Mouse (Mus musculus): ENCODE results near the gene Prmt9. TPM values are rescaled to one million over a fixed set of nuclear protein-coding genes. Genes with fewer than 3 reads are reported as not detected.
A peak's percentile ranks its signal among the peaks of the same experiment; 100 is the strongest.

Gene Prmt9
- total RNA-seq, 2 experiments from 2014 or later: 4.7 to 5.4 TPM

DNA sequence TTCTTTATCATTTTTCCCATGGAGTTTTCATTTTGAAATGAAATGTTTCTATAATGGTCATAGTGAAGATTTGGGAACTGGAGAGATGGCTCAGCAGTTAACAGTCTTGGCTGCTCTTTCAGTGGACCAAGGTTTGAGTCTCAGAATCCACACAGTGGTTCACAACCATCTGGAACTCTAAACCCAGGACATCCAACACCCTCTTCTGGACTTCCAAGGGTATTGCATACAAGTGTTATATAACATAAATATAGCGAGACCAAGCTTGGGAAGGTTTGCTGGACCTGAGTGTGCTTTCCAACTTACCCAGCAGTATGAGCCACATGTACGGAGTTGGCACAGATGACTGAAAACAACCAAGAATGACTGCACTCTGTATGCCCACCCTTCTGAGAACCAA lies 24.3 kb upstream of the Prmt9 start:
- ATAC-seq (replicated peaks; ENCODE audit: low FRiP score, poor library complexity, severe bottlenecking): no peak

DNA sequence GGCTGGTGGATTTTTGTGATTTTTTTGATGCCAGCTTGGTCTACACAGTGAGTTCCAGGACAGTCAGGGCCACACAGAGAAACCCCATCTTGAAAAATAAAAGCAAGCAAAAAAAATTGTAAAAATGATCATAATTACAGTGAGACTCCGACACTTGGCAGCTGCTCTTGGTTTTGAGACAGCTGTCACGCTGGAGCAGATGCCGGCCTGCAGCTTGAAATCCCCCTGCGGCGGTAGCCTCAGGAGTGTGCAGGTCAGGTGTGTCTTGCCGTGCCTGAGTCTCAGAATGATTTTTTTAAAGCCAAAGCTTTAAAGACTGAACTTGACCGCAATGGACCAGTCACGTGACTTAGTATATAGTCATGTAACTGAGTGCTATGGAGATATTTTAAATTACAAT lies 23.1 kb upstream of the Prmt9 start:
- ATAC-seq (replicated peaks; ENCODE audit: low FRiP score, poor library complexity, severe bottlenecking): no peak

DNA sequence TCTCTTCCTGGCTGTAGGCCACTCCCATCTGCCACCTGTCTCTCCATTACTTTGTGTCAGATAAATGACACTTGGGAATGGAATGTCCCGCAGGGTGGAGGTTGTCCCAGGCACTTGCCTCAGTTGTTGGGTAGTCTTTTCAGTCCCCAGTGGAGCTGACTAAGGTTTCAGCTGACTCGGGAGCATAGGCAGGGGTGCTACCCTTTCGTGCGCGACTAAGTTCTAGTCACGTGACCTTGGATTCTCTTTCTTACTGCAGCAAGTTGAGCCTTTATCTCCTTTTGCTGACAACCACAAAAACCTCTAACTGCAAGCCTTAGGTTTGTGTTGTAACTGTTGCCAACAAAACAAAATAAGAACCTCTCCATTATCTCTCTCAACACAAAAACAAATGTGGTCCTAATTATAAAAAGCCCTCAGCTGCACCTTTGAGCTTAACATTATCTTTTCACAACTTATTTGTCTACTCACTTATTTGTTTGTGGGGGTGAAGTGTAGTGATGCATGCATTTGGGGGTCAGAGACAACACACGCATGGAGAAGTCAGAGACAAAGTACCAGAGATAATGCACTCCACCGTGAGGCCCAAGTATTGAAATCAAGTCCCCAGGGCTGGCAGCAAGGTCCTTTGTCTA lies 14.7 kb upstream of the Prmt9 start:
- ATAC-seq (replicated peaks; ENCODE audit: low FRiP score, poor library complexity, severe bottlenecking): no peak

DNA sequence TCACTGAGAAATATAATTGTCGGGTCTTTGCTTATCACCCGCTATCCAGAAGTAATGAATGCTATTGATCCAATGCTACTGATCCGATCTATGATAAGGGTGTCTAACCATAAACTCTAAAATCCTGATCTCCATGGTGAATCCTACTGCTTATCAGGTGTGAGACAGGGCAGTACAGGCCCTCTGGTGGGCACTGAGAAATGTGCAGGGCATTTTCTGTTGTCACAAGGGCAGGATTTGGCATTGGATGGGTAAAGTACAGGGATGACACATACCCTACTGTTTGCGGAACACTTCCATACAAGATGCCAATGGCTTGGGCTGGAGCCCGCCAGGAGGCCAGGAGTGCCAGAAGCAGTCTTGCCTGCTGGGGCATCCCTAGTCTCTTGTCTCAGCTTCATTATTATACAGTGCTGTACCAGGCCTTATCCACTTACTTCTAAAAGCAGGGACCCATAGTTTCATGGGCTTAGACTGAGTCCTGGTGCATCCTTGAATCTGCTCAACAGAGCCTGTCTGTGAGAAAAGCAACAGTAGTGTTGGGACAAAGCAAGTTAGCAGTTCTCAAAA lies 14.1 kb upstream of the Prmt9 start:
- ATAC-seq (replicated peaks; ENCODE audit: low FRiP score, poor library complexity, severe bottlenecking): no peak

DNA sequence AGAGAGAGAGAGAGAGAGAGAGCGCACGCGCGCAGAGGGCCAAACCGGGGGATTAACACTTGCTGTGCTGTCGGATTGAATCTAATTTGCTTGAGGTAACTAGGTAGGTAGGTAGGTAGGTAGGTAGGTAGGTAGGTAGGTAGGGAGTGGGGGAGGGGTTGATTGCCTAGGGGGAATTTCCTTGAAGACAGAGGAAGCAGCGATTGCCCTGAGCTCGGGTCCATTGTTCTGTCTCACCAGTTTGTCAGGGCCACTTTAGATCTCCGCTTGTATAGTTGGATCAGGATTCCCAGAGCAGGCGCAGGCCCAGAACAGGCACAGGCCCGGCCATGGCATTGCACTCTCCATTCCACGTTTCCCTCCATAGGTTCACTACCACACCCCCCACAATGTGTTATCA lies 12.4 kb upstream of the Prmt9 start:
- ATAC-seq (replicated peaks; ENCODE audit: low FRiP score, poor library complexity, severe bottlenecking): no peak

DNA sequence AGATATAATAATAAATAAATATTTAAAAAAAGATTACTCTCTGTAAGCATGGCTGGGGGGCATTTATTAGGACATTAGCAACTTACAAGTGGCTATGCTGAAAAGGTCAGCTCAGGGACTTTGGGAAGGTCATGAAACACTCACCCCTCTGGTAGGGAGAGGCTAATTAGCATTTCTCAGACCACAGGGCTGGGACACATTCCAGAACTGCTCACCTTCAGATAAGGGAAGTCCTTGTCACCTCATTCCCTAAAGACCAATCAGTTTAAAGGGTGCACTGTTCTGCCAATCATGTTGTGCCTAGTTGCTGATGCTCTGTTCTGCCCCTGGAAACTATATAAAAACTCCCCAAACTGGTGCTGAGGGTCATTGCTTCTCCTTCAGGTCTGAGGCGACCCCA lies 10.9 kb upstream of the Prmt9 start:
- no peak for ATAC-seq (replicated peaks; ENCODE audit: low FRiP score, poor library complexity, severe bottlenecking)

DNA sequence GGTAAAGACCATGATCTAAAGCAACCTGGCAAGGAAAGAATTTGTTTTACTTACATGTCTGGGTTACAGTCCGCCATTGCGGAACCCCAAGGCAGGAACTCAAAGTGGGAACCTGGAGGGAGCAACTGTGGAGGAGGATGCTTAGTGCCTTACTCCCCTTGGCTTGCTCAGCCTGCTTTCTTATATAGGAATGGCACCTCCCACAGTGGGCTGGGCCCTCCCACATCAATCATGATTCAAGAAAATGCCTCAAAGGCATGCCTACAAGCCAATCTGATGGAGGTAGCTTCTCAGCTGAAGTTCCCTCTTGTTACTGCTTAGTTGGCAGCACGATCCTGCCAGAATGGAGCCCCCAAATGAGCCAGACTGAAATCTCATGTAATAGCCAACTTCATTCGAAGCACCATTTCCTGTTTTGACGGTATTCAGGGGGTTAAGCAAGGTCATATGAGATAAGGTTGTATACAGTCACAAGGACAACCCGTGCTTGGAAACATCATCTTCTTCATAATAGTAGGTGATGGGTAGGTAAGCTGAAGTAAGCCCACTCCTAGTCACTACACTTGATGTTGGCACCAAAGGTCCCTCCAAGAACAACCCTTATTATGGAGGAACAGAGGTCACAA lies 5.9 kb upstream of the Prmt9 start:
- no peak for ATAC-seq (replicated peaks; ENCODE audit: low FRiP score, poor library complexity, severe bottlenecking)

DNA sequence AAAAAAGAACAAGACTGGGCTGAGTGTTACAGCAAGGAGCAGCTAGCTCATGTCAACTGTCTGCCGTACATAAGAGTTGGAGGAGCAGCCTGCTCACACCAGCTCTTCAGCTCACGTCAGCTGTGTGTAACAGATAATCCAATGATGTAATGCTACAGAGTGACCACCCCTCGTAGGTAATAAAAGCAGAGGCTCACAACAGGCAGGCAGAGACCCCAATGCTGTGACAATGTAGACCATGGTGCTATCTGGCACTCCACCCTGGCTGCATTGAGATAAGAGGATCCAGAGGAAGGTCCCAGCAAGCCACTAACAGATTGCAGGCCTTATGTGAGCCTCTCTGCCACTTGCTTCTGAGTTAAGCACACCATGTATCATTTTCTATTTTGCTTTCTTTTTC lies 4.8 kb upstream of the Prmt9 start:
- no peak for ATAC-seq (replicated peaks; ENCODE audit: low FRiP score, poor library complexity, severe bottlenecking)

DNA sequence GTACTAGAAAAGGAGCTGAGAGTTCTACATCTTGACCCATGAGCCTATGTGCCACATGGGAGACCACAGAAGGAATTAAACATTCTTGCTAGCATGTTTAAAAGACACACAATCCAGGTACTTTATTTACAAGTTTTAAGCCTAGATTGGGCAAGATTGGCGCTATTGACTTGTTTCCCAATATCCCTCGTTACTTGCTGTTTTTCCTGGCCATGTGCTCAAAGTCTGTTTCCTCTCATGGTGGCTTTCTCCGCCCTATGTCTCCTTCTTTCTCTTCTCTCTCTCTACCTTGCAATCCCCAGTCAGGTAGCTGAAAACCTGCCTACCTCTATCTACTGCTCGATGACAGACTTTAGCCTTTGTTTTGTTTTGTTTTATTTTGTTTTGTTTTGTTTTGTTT lies 3.6 kb upstream of the Prmt9 start:
- no peak for ATAC-seq (replicated peaks; ENCODE audit: low FRiP score, poor library complexity, severe bottlenecking)

DNA sequence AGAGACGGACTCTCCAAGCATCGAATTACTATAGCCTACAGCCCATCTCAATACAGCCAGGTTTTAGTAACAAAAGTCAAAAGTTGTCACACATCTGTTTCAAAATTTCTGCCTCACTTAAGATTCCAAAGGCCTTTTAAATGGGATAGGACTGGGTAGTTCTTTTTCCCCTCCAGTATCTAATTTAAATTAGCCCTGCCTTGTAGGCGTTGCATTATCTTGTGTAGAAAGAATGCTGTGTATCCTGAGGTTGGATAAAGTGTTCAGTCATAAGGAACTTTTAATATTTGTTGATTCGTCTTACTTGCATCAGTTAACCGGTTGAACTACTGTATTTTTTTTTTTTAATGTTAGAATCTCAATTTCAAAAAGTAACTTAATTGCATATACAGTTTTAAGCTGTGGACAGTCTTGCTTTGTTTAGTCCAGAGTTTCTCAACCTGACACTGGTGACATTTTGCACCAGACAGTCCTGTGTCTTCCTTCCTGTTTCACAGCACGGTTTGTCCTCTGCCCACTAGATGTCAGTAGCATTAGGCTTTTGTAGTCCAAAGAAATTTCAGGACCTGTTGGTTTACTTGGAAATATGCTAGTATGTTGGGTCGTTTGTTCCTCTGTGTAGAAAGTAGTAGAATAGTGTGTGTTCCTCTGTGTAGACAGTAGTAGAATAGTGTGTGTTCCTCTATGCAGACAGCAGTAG lies 834 bp downstream of the Prmt9 start:
- ATAC-seq (replicated peaks; ENCODE audit: low FRiP score, poor library complexity, severe bottlenecking): peak; percentile 73

DNA sequence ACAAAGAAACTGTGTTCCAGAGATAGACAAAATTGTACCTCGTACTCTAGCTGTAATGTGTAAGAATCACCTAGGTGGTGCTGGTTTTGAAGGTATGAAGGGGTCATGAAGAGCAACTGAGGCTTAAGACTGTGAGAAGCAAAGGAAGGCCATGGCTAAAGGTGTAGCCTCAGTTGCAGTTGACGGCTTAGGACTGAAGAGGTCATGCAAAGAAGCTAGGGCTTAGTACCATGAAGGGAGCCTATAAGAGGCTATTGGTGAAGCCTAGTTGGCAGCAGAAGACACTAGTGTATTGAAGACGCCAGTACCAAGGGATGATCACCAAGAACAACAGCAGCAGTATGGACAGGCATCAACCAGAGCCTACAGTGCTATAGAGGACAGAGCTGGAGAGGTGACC lies 3.3 kb downstream of the Prmt9 start:
- no peak for ATAC-seq (replicated peaks; ENCODE audit: low FRiP score, poor library complexity, severe bottlenecking)

DNA sequence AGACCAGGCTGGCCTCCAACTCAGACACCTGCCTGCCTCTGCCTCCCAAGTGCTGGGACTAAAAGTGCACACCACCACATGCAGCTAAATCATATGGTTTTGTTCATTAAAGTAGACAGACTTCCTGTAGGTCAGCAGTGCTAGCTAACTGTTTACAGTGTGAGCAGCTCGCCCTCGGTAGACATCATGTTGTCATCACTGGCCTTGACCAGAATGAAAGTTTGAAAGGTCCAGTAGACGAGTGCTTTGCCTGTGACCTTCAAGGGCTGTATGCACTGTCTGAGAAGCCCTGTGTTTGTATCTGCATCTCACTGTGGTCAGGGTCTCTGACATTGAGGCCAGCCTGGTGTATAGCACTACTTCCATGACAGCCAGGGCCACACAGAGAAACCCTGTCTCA lies 12.2 kb downstream of the Prmt9 start:
- ATAC-seq (replicated peaks; ENCODE audit: low FRiP score, poor library complexity, severe bottlenecking): no peak

DNA sequence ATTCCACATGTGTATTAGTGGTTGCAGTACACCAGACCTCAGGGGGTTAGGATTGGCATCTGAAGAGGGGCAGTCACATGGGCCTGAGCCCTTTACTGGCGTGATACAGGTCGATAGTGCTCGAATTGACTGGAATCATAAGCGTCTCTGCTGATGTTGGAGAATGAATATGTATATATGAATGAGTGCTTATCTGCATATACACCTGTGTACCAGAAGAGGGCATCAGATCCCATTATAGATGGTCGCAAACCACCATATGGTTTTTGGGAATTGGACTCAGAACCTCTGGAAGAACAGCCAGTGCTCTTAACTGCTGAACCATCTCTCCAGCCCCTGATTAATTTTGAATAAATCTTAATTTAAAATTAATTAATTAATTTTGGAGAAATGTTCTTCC lies 25.0 kb downstream of the Prmt9 start:
- ATAC-seq (replicated peaks; ENCODE audit: low FRiP score, poor library complexity, severe bottlenecking): no peak

DNA sequence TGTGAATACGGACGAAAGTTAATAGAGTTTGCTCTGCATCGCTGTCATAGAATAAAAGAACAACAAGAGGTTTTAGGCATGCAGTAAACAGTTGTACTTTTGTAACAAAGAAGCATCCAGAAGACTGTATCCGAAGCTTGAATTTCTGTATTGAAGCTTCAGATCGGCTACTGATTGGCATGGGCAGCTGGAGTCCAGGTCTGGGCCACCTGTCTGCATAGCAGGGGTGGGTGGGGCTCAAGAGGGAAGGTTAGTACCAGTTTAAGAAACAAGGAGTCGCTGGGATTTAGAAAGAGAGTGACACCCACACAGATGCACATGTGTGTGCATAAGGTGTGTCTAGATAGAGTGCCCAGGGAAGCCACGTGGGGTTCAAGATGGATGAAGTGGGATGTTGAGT lies 28.5 kb downstream of the Prmt9 start:
- ATAC-seq (replicated peaks; ENCODE audit: low FRiP score, poor library complexity, severe bottlenecking): no peak

DNA sequence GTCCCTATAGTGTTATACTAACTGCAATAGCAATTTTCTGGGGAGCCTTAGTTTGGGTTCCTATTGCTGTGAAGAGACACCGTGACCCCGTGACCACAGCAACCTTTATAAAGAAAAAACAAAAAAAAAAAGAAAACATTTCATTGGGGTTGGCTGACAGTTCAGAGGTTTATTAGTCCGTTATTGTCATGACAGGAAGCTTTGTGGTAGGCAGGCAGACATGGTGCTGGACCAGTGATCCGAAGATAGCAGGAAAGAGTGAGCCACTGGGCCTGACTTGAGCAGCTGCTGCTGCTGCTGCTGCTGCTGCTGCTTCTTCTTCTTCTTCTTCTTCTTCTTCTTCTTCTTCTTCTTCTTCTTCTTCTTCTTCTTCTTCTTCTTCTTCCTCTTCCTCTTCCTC lies 35.0 kb downstream of the Prmt9 start:
- ATAC-seq (replicated peaks; ENCODE audit: low FRiP score, poor library complexity, severe bottlenecking): no peak

DNA sequence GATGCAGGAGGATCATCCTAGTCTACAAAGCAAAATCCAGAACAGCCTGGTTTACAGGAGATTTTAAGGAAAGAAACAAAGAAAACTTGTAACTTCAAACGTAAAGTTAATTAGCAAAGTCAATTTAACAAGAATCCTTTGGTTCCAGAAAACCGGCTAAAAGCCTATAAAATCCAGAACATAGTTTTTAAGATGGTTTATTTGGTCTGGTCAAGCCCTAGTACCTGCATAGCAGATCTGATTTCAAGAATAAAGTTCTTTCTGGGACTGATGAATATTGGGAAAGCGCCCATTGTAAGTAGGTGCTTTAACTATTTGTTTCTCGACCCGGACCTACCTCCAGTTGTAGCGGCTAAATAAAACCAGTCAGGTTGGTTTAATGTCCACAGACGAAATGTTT lies 60.4 kb downstream of the Prmt9 start:
- ATAC-seq (replicated peaks; ENCODE audit: low FRiP score, poor library complexity, severe bottlenecking): no peak

DNA sequence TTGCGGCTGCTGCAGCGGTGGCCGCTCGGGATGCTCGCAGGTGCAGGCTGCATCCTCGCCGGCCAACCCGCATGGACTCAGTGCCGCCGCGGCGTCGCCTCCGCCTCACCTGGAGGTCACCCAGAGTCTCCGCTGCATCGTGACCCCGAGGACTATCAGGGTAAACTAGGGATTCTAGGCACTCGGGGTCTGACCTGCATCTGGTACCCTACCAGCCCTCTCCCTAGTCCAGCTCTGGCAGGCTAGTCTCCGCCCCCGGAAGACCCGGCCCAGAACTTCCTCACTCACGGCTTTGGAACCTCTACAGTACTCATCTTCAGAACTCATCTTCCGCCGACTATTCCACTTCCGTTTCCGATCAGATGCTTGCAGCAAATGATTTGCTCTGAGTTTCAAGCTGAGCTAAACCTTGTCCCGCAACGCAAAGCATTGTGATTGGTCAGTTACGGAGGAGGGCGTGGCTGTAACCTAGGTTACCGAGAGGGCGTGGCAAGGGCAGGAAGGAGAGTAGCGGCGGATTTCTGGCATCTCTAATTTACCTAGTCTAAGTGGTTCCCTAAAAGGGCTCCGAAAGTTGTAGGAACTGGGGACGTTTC lies 61.3 kb downstream of the Prmt9 start, which contains the start of gene Tmem184c:
TSS of gene Tmem184c (minus strand) at position 325 of the 596 bp plus-strand sequence.
- ATAC-seq (replicated peaks; ENCODE audit: low FRiP score, poor library complexity, severe bottlenecking): peak; percentile 96

DNA sequence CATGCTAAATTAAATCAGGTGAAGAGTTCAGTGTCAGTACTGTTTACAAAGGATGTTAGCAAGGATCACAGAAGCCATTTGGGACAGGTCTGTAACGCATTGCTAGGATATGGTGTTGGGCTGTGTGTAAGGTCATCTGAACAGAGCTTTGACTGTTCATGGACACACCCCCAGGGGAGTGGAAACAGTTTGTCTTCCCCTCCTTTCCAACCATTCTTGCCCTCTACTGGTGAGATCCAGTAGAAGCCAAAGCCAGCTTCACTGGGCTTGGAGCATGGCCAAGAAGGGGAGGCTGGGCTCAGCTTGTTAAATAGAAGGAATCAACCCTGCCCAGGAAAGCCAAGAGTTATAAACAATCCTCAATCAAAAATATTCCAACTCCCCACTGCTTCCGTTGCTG lies 68.7 kb downstream of the Prmt9 start:
- no peak for ATAC-seq (replicated peaks; ENCODE audit: low FRiP score, poor library complexity, severe bottlenecking)

DNA sequence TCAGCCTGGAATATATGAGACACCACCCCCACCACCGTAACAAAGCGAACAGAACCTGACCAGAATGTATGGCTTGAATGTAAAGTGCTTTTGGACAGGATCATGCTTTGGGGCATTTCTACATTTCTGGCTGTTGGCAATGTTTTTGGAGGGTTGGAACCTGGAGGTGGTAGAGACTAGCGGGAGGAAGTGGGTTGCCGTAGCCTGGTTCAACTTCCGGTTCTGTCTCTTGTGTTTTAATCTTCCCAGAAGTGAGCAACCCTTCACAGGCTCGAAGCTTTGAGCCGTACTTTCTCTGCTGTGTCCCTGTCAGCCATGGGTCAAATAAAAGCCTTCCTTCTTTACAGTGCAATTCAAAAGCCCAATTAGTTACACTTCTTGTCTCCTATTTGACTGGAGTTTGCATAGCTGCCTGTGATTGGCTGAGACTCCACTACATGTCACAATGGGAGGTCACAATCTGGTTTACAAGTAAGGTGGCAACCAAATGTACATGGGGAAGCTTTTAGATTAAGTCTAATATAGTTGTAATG lies 74.5 kb downstream of the Prmt9 start:
- no peak for ATAC-seq (replicated peaks; ENCODE audit: low FRiP score, poor library complexity, severe bottlenecking)

DNA sequence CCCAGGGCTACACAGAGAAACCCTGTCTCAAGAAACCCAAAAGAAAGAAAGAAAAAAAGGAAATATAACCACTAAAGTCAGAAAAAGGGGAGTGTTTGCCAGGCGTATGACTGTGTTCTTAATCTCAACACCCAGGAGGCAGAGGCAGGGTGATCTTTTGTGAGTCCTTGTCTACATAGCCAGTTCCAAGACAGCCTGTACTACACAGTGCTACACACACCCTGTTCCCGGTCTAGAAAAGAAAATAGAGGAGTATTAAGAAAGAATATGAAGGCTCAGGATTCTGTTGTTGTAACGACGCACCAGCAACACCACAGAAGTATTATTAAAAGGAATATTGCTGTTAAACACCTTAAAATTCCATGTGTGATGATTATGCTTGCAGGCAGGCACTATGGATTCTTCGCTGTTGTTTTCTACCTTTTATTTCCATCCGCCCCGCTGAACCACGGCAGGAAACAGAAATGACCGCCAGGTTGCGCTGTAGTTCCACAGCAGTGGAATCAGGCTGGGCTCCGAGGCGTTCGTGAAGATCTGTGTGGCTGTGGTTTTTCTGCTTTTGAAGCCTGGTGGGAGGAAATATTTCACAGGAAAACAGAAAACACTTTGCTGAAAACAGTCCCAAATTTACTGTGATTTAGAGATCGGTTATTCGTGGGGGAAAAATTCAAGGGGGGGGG lies 80.8 kb downstream of the Prmt9 start:
- ATAC-seq (replicated peaks; ENCODE audit: low FRiP score, poor library complexity, severe bottlenecking): no peak

Data from erythroblast, adult 5-6 weeks (primary cell).